Mouse (Mus musculus) liver, adult 2 months (tissue): ENCODE measurements around the gene Nav2. TPM values are rescaled to one million over a fixed set of nuclear protein-coding genes. Genes with fewer than 3 reads are reported as not detected.
A peak's percentile ranks its signal among the peaks of the same experiment; 100 is the strongest.

Experiments
- DNase-seq: peaks from one replicate; pipeline ENCODE4 v3.0.0-alpha.2; 2011; ENCODE audit warnings: low read depth, low spot score; ENCODE audit errors: extremely low read depth
- H3K27ac ChIP-seq: fragments of 200-500 bp; replicated peaks from 2 replicates; pipeline ENCODE4 v1.5.1; 2012; ENCODE audit warnings: low read depth, mild to moderate bottlenecking, control low read depth, inconsistent platforms, low read length; ENCODE audit not compliant: insufficient read depth
- H3K27me3 ChIP-seq: fragments of 200-500 bp; 2 replicates; pipeline ENCODE4 v1.6.1; 2012; ENCODE audit warnings: mild to moderate bottlenecking, moderate library complexity, low read length, inconsistent platforms; ENCODE audit not compliant: control insufficient read depth, insufficient read depth
- H3K36me3 ChIP-seq: fragments of 200-500 bp; 2 replicates; pipeline ENCODE4 v1.6.1; 2012; ENCODE audit warnings: low read length, inconsistent platforms; ENCODE audit not compliant: control insufficient read depth, insufficient read depth
- H3K4me1 ChIP-seq: fragments of 200-500 bp; 2 replicates; pipeline ENCODE4 v1.6.1; 2011; ENCODE audit warnings: low read length; ENCODE audit not compliant: control insufficient read depth, insufficient read depth
- H3K4me3 ChIP-seq: fragments of 200-500 bp; 2 replicates; pipeline ENCODE4 v1.5.1; 2011; ENCODE audit warnings: low read depth, mild to moderate bottlenecking, control low read depth, low read length, moderate library complexity; ENCODE audit not compliant: insufficient read depth
- H3K79me2 ChIP-seq: fragments of 200-500 bp; 2 replicates; pipeline ENCODE4 v1.6.1; 2012; ENCODE audit warnings: inconsistent platforms, mild to moderate bottlenecking, low read length, moderate library complexity; ENCODE audit not compliant: control insufficient read depth, insufficient read depth
- H3K9ac ChIP-seq: fragments of 200-500 bp; 2 replicates; pipeline ENCODE4 v1.6.1; 2012; ENCODE audit warnings: low read depth, mild to moderate bottlenecking, control low read depth, inconsistent platforms, low read length
- CTCF ChIP-seq: fragments of 200-500 bp; IDR thresholded peaks from 2 replicates; pipeline ENCODE4 v1.5.1; 2011; ENCODE audit warnings: low read depth, low read length, control low read depth
- POLR2A ChIP-seq: fragments of 200-500 bp; IDR thresholded peaks from 2 replicates; pipeline ENCODE4 v1.6.1; 2011; ENCODE audit warnings: low read length, control low read depth; ENCODE audit not compliant: insufficient read depth; ENCODE audit errors: extremely low read depth
- WGBS: fragments of 180-500 bp; shearing (Covaris S2); methylation state at CpG from one replicate; pipeline ENCODE4 v1.1.7; 2018; 5-methylcytosine and 5-hydroxymethylcytosine counted together
- polyA plus RNA-seq: library from polyadenylated mRNA; depleted of rRNA; stranded (reverse); fragments of >200 nt; gene quantifications from 2 replicates; pipeline ENCODE4 v1.2.3, GENCODE M21; 2012
- total RNA-seq: library from RNA; depleted of rRNA; stranded (reverse); fragments of >200 nt; gene quantifications from 2 replicates; pipeline ENCODE4 v1.2.3, GENCODE M21; 2014

The Nav2 gene
- total and polyA plus RNA-seq, 2 experiments = 11.1 to 17.6 TPM

DNA sequence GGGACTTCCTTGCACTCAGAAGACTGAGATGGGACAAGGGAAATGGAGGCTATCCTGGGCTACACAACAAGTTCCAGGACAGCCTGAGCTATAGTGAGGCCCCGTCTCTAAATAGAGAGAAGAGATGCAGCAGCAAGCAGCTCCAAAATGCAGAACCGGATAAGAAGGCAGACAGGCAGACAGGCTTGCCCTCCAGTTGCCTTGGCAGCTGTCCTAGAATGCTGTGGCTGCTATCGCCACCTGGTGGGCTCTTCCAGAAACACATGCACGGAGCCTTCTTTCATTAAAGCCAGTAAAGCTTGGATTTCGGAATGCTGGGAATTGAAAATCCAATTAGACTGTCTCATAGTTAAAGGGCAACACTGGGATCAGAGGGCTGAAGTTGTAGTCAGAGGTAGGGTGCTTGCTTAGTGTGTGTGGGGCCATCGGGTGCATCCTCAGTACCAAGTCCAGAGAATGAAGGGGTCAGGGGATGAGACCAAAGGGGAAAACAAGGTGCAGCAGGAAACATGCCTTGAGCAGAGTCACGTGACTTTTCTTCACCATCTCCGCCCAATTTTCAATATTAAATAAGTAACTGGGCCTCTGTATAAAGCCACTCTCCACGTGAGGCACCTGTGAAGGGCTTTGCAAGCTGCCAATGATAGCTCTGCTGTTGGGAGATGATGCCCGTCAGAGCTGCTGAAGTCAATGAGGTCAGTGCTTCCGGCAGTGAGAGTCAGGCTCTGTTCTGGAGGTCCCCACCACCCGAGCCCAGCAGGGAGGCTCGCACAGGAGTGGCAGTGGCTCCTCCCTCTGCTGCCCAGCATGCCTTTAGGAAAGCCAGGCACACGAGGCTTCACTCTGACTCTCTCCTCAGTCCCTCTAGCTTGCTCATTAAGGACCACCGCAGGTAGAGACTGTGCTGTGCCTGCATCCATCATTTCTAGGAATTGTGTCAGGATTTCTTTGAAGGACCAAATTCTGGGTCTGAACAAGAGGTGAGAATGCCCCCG is 364.2 kb downstream of the Nav2 start:
- TF ChIP-seq POLR2A (no peak), CTCF (peak; percentile 95)
- Histone ChIP-seq H3K36me3 (no peaks in the 10 kb centered on the region), H3K27me3 (no peaks in the 10 kb centered on the region), H3K79me2 (no peaks in the 10 kb centered on the region), H3K4me1 (peaks cover 2% of the 10 kb centered on the region; the same call in 1 of the 2 replicates), H3K4me3 (no peak overlapping the region), H3K27ac (no peak overlapping the region), H3K9ac (no peak overlapping the region)
- WGBS = 34% methylated on average over 16 of the region's 16 CpGs
- peak; percentile 44 for DNase-seq

DNA sequence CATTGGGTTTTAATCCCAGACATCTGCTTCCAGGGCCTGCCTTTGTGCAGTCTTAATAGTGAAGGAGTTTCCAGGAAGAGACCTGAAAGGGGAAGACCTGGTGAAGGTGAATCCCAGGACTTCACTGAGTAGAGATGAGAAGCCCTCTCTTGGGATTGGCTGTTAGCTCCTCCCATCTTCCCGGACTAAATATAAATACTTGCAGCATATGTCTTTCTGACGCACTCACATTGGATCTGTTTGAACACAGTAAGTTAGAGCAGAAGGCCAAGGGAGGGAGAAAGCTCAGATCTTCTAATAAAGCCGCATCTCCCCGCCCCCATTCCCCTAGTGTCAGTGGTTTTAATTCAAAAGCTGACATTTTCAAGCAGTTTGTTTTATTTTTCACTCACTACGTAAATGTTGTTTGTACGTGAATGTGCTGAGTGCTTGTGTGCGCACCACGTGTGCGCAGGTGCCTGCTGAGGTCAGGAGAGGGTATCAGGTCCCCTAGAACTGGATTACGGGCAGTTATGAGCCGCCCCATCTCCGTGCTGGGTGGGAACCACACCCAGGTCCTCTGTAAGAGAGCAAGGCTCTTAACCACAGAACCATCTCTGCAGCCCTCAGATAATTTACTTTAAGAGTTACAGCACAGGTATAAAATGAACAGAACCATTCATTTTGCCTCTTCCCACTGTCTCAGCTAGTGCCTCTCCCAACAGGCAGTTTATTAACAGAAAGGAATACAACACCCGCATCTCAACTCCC is 365.6 kb downstream of the Nav2 start:
- no peak for TF ChIP-seq POLR2A
- TF ChIP-seq CTCF = no peak
- Histone ChIP-seq H3K4me1 (peaks cover 2% of the 10 kb centered on the region; the same call in 1 of the 2 replicates), H3K36me3 (no peaks in the 10 kb centered on the region), H3K9ac (no peak overlapping the region), H3K27me3 (no peaks in the 10 kb centered on the region), H3K27ac (no peak overlapping the region), H3K4me3 (no peak overlapping the region), H3K79me2 (no peaks in the 10 kb centered on the region)
- DNase-seq = no peak
- WGBS = 89% methylated on average over 13 of the region's 13 CpGs

DNA sequence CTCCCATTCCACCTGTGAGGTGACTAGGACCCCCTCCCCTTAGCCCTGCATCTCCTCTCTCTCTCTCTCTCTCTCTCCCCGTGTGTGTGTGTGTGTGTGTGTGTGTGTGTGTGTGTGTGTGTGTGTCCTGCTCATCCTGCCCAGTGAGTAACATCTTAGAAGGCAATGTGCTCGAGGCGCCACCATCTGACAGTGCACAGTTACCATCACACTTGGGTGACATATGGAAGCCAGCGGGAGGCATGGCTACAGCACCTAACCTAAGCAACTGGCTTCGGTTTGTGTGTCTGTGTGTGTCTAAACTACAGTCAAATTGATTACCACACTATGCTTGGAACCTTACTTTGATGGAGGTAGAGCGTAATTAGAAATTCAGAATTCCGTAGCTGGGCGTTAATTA is 366.2 kb downstream of the Nav2 start:
- no peak for TF ChIP-seq CTCF
- no peak for TF ChIP-seq POLR2A
- DNase-seq = no peak
- no peak overlapping the region for H3K27ac ChIP-seq
- no peak overlapping the region for H3K4me3 ChIP-seq
- no peak overlapping the region for H3K9ac ChIP-seq
- peaks cover 2% of the 10 kb centered on the region; the same call in 1 of the 2 replicates for H3K4me1 ChIP-seq
- no peaks in the 10 kb centered on the region for H3K27me3 ChIP-seq
- H3K79me2 ChIP-seq = no peaks in the 10 kb centered on the region
- whole genome bisulfite sequencing = 87% methylated on average over 8 of the region's 8 CpGs
- no peaks in the 10 kb centered on the region for H3K36me3 ChIP-seq

DNA sequence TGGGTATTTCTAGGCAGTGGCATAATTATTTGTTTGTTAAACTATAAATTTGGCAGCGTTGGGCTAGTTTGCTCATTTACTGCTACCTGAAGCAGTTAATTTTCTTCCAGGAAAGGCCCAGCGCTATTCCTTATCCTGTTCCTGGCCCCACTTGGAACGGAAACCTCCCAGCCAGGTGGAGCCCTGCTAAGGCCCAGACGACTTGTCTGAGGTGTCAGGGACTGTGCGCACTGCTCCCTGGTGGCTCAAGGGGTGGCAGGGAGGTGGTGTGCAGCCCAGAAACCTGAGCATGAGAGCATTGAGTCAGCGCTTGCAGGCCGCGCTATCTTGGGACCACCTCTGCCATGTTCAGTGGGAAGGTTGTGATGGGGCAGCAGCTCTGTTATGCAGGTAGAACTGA is 367.6 kb downstream of the Nav2 start:
- TF ChIP-seq CTCF (no peak), POLR2A (no peak)
- no peak overlapping the region for H3K9ac ChIP-seq
- 93% methylated on average over 8 of the region's 8 CpGs for WGBS
- no peaks in the 10 kb centered on the region for H3K79me2 ChIP-seq
- H3K4me1 ChIP-seq = peaks cover 2% of the 10 kb centered on the region; the same call in 1 of the 2 replicates
- no peak overlapping the region for H3K4me3 ChIP-seq
- DNase-seq = no peak
- H3K36me3 ChIP-seq = no peaks in the 10 kb centered on the region
- no peaks in the 10 kb centered on the region for H3K27me3 ChIP-seq
- no peak overlapping the region for H3K27ac ChIP-seq

DNA sequence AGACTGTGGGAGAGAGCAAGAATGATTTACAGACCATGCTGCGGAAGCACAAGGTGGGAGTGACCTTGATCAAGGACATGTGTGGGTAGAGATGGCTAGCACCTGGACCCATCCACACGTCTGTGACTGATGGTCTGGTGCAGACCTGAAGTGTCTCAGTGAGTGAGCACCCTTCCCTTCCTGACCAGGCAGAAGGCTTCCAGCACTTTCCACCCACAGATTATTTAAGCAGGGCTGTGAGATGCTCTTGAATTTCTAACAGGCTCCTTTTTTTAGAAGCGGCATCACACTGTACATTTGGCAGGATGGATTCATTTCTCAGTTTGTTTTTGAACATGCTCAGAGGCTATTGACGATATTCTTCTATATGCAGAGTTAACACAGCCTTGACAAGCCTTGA is 369.2 kb downstream of the Nav2 start:
- no peak for TF ChIP-seq CTCF
- no peak for TF ChIP-seq POLR2A
- Histone ChIP-seq H3K4me3 (no peak overlapping the region), H3K4me1 (peaks cover under 1% of the 10 kb centered on the region; the same call in 1 of the 2 replicates), H3K27ac (no peak overlapping the region), H3K27me3 (no peaks in the 10 kb centered on the region), H3K9ac (no peak overlapping the region), H3K79me2 (no peaks in the 10 kb centered on the region), H3K36me3 (no peaks in the 10 kb centered on the region)
- DNase-seq = no peak
- WGBS = 93% methylated on average over 4 of the region's 4 CpGs
